Mouse (Mus musculus) lung, postnatal 4 days (tissue): ENCODE data around the gene Zfyve27.

Experiments
- DNase-seq, 2 experiments: peaks; one replicate each; pipeline ENCODE4 v3.0.0; 2021

The Zfyve27 gene

GRCm38 (mm10) chr19:42144067-42144466 is 19.7 kb upstream of the Zfyve27 start:
- DNase-seq: peak in 1 of 2 experiments; percentile 51

- DNase-seq: peak; percentile 89 to 90
Observed at GRCm38 (mm10) chr19:42144541-42145167, 19.1 kb upstream of the Zfyve27 start.

GRCm38 (mm10) chr19:42145210-42145609 is 18.5 kb upstream of the Zfyve27 start:
- peak; percentile 57 to 65 for DNase-seq

- DNase-seq: no peak
Observed at GRCm38 (mm10) chr19:42145731-42146130, 18.0 kb upstream of the Zfyve27 start.

- no peak for DNase-seq
Observed at GRCm38 (mm10) chr19:42146276-42147010, 17.3 kb upstream of the Zfyve27 start.

GRCm38 (mm10) chr19:42147170-42147768 is 16.5 kb upstream of the Zfyve27 start, which contains the start of gene Marveld1:
Marveld1 (plus strand) TSS chr19:42147400.
- DNase-seq: peak; percentile 91 to 94

- peak; percentile 79 to 89 for DNase-seq
Observed at GRCm38 (mm10) chr19:42147769-42148568, 15.8 kb upstream of the Zfyve27 start.

- no peak for DNase-seq
Observed at GRCm38 (mm10) chr19:42148569-42148860, 15.2 kb upstream of the Zfyve27 start.

GRCm38 (mm10) chr19:42151990-42152389 is 11.8 kb upstream of the Zfyve27 start:
- peak; percentile 88 to 90 for DNase-seq

- no peak for DNase-seq
Observed at GRCm38 (mm10) chr19:42157493-42158237, 6.1 kb upstream of the Zfyve27 start.

- no peak for DNase-seq
Observed at GRCm38 (mm10) chr19:42158246-42159017, 5.3 kb upstream of the Zfyve27 start.

- DNase-seq: no peak
Observed at GRCm38 (mm10) chr19:42164188-42164587, 437 bp downstream of the Zfyve27 start.

- peak; percentile 84 to 90 for DNase-seq
Observed at GRCm38 (mm10) chr19:42166130-42166529, 2.4 kb downstream of the Zfyve27 start.

- no peak for DNase-seq
Observed at GRCm38 (mm10) chr19:42166766-42167165, 3.0 kb downstream of the Zfyve27 start.

GRCm38 (mm10) chr19:42167489-42167888 is 3.7 kb downstream of the Zfyve27 start:
- no peak for DNase-seq

GRCm38 (mm10) chr19:42169322-42169975 is 5.7 kb downstream of the Zfyve27 start:
- DNase-seq: no peak

GRCm38 (mm10) chr19:42170025-42170969 is 6.5 kb downstream of the Zfyve27 start:
- peak; percentile 94 to 95 for DNase-seq

GRCm38 (mm10) chr19:42176841-42177240 is 13.1 kb downstream of the Zfyve27 start:
- DNase-seq: no peak

GRCm38 (mm10) chr19:42177461-42177860 is 13.7 kb downstream of the Zfyve27 start:
- no peak for DNase-seq

- peak; percentile 60 to 81 for DNase-seq
Observed at GRCm38 (mm10) chr19:42179356-42179755, 15.6 kb downstream of the Zfyve27 start.
